Mouse (Mus musculus) gonadal fat pad, adult 2 months (tissue): ENCODE measurements around the gene Pcyt1a. TPM values are rescaled to one million over a fixed set of nuclear protein-coding genes. Genes with fewer than 3 reads are reported as not detected.
A peak's percentile ranks its signal among the peaks of the same experiment; 100 is the strongest.
"Not testable (repeated sequence)": the region's sequence is repeated elsewhere in the genome, so short reads cannot be mapped to it uniquely, and the experiment has no call there.

ENCODE experiments used
- DNase-seq: peaks from one replicate; pipeline ENCODE4 v3.0.0-alpha.2; 2012; ENCODE audit warnings: low read depth
- polyA plus RNA-seq: library from polyadenylated mRNA; depleted of rRNA; stranded (reverse); fragments of >200 nt; gene quantifications from 2 replicates; pipeline ENCODE4 v1.2.3, GENCODE M21; 2012

Pcyt1a gene
- polyA plus RNA-seq, 1 experiment, result 33.0 TPM

DNA sequence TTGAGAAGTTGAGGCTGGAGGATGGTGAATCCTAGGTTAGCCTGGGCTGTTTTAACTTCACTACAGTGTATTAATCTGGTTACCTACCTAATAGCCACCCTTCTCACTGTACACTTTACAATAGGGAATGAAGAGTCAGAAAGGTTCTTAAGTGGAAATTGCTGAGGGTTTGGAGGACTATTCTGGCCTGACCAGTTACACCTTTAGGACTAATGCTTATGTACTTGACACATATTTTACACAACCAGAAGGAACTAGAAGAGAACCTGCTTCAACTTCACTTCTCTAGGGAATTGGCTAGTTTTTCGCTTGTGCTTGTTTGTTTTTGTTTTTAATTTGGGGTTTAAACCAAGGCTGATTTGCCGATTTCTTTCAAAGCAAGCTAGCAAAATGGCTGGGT lies 2.4 kb downstream of the Pcyt1a start:
- DNase-seq, result no peak

DNA sequence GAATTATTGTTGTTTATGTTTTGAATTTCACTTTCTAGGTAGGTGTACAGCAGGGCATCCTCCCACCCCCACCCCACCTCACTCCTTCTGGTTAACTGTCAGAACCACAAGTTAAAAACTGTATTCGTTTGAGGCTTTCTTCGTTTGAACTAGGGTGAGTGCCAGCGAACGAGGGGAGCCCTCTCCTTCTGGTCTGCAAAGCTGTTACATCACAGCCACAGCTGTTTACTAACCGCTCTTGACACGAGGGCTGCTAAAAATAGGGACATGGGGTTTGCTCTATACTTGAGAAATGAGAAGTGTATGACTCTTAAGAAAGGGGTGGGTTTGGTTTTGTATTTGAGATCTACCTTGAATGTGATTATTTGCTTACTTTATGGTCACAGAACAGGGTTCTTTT lies 3.3 kb downstream of the Pcyt1a start:
- DNase-seq, result no peak

- DNase-seq, result no peak
Observed at GRCm38 (mm10) chr16:32434691-32435090, 4.0 kb downstream of the Pcyt1a start.

GRCm38 (mm10) chr16:32436657-32437056 lies 5.9 kb downstream of the Pcyt1a start:
- no peak for DNase-seq

DNA sequence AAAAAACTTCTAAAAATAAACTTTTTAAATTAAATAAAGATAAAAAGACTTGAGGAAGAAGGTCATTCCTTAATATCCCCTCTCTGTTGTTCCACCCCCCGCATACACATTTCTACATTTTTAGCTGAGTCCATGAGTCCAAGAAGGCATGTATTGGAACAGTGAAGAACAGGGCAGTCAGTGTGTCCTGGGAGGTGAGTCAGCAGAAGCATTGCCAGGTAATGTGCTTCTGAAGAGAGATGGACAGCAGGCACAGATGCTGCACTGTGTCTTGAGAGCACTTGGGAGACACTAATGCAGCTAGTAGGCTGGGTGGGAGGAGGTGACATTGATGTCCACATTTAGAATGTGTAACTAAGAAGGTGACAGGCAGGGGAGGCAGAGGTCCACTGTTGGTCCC lies 6.5 kb downstream of the Pcyt1a start:
- no peak for DNase-seq

DNA sequence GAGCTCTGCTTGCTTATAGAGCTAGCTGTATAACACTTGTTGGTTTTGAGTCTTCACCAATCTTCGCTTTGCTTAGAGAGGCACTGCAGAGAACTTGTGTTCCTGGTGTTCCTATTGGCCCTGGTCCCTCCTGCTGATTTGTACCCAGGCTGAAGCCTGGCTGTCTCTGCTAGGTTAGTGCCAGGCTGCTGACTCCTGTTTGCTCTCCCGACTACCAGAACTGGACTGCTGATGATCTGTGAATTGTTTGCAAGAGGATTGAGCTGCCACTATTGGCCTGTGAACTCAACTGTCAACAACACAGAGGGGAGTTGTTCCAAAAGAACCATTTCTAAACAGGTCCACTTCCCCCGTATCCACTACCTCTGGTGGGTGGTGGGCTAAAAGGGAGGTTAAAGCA lies 10.7 kb downstream of the Pcyt1a start:
- DNase-seq, result no peak

DNA sequence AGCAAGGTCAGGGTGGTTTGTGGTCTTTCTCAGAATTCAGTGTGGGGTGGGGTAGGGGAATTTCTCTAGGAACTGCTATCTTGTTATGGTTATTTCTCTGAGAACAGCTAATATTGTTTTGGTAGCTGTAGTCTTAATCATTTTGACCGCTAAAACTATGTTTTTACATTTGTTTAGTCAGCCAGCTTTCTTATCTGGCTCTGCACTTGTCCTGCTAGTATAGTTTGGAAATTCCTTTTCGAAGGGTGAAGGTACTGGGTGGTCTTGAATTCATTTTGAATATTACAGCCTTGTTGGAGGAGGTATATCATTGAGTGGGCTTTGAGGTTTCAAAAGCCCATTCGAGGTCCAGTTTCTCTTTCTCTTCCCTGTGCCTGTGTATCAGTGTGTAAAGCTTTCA lies 13.9 kb downstream of the Pcyt1a start:
- DNase-seq, result not testable (repeated sequence)

GRCm38 (mm10) chr16:32445558-32445957 lies 14.8 kb downstream of the Pcyt1a start:
- no peak for DNase-seq

GRCm38 (mm10) chr16:32446563-32447138 lies 15.9 kb downstream of the Pcyt1a start:
- no peak for DNase-seq

DNA sequence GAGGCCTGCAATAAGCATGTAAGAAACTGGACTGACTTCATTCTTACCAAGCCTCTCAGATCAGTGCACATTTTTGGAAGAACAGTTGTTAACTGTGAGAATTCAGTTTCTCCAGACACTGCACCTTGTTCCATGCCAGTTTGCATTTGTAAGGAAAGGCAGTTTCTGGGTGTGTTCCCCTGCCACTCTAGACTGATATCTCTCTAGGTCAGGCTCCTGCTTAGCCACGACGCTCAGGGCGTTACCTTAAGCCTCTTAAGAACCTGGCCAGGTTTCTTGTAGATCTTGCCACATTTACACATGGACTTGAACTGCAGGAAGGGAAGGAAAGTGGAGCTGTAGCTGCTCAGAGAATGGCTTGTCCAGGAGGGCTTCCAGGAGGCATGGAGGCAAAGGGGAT lies 18.9 kb downstream of the Pcyt1a start:
- no peak for DNase-seq

- no peak for DNase-seq
Observed at GRCm38 (mm10) chr16:32450133-32450532, 19.4 kb downstream of the Pcyt1a start.

- no peak for DNase-seq
Observed at GRCm38 (mm10) chr16:32453102-32453501, 22.4 kb downstream of the Pcyt1a start.

DNA sequence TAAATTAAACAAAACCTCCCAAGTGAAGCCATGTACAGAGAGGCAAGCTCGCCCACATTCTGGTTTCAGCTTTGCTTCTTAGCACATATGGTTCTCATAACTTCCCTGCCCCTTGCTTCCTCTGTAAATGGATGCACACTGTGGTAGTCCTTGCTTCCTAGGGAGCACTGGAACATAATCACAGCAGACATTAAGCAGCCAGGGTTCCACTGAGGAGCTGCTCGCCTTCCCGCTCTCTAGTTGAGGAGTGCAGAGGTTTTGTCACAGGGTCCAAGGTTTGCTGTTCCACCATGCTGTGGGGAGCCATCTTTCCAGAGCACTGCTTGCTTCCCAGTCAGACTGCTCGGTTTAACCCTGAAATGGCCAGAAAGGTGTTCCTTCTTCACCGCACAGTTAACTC lies 23.9 kb downstream of the Pcyt1a start:
- DNase-seq, result no peak

DNA sequence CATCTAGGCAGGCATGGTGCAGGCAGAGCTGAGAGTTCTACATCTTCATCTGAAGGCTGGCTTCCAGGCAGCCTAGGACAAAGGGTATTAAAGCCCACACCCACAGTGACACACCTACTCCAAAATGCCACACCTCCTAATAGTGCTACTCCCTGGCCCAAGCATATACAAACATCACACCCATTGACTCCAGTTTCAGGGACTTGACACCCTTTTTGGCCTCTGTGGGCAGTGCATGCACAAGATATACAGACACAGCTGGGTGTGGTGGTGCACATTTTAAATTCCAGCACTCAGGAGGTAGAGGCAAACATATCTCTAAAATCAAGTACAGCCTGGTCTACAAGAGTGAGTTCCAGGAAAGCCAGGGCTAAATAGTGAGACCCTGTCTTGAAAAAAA lies 25.4 kb downstream of the Pcyt1a start:
- no peak for DNase-seq

GRCm38 (mm10) chr16:32456761-32457160 lies 26.0 kb downstream of the Pcyt1a start:
- DNase-seq, result no peak

DNA sequence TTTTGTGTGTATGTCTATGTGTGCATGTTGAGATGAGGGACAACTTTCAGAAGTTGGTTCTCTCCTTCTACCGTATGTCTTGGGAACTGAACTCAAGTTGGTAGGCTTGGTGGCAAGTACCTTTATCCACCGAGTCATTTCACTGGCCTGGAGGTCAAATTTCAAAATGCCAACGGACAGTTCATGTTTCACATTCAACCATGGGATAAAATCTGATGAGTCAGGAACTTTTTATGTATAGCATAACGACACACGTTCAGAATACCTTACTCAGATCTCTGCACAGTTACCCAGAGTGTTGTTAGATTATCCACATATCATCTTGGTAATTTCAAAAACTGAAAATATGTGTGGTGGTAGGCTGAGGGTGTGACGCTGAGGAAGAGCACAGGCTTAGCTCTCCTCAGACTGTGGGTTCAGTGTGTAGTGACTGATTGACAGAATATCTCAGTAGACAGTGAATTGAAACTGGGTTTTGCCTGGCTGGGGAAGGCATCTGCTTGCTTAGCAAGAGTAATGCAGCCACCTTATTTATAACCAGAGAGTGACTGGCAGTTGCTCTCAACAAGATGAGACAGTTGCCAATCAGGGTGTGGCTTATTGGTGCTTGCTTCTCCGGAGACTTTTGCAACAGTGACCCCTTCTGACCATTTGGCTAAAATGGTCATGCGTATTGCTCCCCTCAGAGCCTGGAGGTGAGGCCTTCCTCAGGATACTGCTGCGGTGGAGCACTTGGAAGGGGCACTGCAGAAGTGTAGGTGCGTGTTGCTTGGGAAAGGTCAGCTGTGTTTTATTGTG lies 27.1 kb downstream of the Pcyt1a start:
- DNase-seq, result no peak

DNA sequence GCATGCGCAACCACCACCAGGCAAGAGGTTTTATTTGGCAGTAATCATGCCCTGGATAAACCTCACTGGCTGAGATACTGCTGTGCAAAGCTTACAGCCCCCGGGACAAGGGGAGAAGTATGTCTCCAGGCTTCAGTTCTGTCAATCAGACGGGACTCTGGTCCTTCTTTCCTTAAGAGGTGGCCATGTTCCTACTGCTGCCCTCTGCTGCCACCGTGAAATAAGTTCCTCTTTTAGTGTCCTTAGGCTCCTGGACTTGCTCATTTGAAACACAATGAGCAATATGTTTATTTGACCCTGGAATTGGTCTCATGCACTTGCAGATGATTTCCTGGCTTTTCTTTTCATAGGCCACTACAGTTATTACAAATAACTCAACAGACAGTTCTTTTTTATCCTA lies 29.8 kb downstream of the Pcyt1a start:
- no peak for DNase-seq

- no peak for DNase-seq
Observed at GRCm38 (mm10) chr16:32461713-32462112, 31.0 kb downstream of the Pcyt1a start.

DNA sequence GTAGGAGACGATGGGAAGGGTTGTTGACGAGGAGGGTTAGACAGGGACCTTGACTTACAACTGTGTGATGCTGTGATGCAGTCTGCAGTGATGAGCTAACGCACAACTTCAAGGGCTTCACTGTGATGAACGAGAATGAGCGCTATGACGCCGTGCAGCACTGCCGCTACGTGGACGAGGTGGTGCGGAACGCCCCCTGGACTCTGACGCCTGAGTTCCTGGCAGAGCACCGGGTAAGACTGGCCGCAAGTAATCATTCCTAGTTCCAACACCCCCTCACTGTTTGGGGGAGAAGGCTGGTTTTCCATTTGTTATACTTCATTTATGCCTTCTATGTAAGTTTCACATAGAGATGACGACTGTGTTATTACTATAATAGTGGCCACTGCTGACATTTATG lies 32.2 kb downstream of the Pcyt1a start:
- DNase-seq, result no peak

GRCm38 (mm10) chr16:32463426-32463825 lies 32.7 kb downstream of the Pcyt1a start:
- peak; percentile 13 for DNase-seq

- no peak for DNase-seq
Observed at GRCm38 (mm10) chr16:32464908-32465307, 34.2 kb downstream of the Pcyt1a start.

- DNase-seq, result no peak
Observed at GRCm38 (mm10) chr16:32468488-32468887, 37.8 kb downstream of the Pcyt1a start.

DNA sequence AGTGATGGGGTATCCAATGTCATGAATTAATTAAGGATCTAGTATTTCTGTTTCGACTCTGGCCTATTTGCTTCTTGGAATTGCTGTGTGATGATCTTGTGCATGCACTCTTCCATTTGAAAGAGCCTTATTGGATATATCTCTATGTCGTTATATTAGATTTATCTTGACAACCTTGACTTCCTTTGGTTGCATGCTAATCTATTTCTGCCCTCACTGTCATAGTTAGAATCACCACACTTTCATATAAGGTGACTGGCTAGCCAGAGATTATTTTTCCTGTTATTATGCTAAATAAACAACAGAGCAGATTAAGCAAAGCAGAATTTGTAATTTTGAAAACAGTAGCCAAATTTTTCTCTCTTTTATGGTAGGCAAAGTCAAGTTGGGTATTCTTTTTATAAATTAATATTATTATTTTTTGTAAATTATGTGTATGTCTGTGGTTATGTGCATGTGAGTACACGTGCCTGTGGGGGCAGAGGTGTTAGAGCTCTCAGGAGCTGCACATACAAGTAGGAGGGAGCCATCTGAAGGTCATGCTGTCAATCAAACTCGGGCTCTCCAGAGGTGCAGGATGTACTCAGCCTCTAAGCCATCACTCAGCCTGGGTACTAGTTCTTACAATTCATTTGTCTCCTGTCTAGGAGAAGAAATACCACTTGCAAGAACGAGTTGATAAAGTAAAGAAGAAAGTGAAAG lies 38.8 kb downstream of the Pcyt1a start:
- DNase-seq, result no peak
